Mouse (Mus musculus) cerebellum, adult 8-10 months (tissue): ENCODE results near the gene 1700006A11Rik.
"Not testable (repeated sequence)": the region's sequence is repeated elsewhere in the genome, so short reads cannot be mapped to it uniquely, and the experiment has no call there.

ENCODE experiments used
- DNase-seq: peaks from one replicate; pipeline ENCODE4 v3.0.0; 2022

Gene 1700006A11Rik

DNA sequence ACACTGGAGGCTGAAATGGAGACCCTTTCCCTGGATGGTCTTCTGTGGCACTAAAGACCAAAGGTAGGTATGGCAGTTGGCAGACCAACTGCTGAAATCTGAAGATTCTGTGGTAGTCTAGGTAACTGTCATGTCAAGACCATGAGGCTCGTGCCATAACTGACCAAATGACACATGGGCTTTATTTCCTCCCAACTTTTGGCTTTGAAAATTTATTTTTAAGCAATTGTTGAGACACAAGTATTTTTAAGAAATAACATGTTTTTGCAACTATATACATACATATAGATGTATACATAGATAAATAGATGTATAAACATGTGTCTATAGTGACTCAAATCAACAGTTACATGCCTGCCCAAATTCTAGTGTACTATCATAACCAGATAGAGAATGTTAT lies at the start of gene 1700006A11Rik:
Gene 1700006A11Rik, minus strand, starts transcription at position 101 of the 400 bp plus-strand sequence.
- DNase-seq: no peak

- not testable (repeated sequence) for DNase-seq
These were observed 48.5 kb upstream of the 1700006A11Rik start for GRCm38 (mm10) chr3:124474291-124474690.

- no peak for DNase-seq
These were observed 40.4 kb upstream of the 1700006A11Rik start for GRCm38 (mm10) chr3:124466102-124466730.

DNA sequence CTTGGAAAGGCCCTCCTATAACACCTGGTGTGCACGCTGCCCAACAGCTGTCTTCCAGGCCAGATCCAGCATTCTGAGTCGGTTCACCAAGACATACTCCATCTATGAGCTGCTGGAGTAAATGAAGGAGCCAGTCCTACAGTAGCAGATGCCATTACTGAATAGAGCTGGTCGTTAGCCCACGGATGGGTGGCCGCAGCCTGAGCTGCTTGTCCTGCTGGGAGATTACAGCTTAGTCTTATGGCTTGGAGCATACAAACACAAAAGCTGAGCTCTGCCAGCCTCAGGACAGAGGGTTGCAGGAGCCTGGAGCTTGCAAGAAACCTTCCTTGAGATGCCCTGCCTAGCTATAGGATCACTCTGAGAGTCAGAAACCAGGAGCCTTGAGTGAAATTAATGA lies 33.6 kb downstream of the 1700006A11Rik start:
- DNase-seq: no peak

DNA sequence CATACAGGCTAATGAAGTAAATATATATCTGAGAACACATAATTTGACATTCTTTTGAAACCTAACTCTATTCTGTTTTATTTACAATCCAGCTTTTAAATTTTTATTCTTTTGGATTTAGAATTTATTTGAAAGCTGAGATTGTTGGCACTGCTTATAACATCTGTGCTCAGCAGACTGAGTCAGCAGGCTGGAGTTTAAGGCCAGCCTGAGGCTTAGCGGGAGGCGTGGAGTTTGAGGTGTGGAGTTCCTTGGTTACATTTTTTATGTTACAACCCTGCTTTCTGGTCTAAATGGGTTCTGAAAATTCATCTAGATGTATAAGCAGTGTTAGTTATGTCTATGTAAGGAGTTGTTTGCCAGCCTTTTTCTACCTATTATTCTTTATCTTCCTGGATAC lies 35.7 kb downstream of the 1700006A11Rik start:
- no peak for DNase-seq

GRCm38 (mm10) chr3:124389650-124390049 lies 36.2 kb downstream of the 1700006A11Rik start:
- DNase-seq: no peak

- not testable (repeated sequence) for DNase-seq
These were observed 40.5 kb downstream of the 1700006A11Rik start for GRCm38 (mm10) chr3:124385377-124385776.

DNA sequence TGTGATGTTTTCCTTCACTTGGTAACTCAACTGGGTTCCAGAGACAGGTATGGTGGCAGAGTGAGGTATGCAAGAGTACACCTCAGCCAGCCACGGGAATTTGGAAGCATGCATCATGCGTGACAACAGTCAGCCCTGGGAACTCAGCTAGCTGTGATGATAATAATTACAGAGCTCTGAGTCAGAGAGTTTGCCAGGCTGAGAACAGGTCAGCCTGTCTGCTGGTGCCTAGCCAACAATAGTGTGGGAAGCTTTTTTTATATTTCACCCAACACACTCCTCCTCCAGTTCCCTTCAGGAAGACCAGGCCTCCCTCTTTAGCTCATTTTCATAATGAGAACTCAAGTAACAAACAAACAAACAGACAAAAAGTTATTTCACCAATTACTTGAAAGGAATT lies 53.8 kb downstream of the 1700006A11Rik start:
- DNase-seq: no peak

- no peak for DNase-seq
These were observed 68.3 kb downstream of the 1700006A11Rik start for GRCm38 (mm10) chr3:124357533-124357932.
